Mouse (Mus musculus): Measurements from ENCODE around the gene Arfgap3. TPM values are rescaled to one million over a fixed set of nuclear protein-coding genes. Genes with fewer than 3 reads are reported as not detected.

Gene Arfgap3
- polyA plus RNA-seq, 1 experiment: 40.3 TPM

GRCm38 (mm10) chr15:83303656-83304484 is 46.2 kb downstream of the Arfgap3 start:
- DNase-seq (ENCODE audit: low read depth): peak; percentile 37
- TF ChIP-seq CTCF (IDR thresholded peaks at IDR 0.05; ENCODE audit: borderline replicate concordance, extremely low read depth, insufficient read depth, insufficient read length): no peak
- TF ChIP-seq POLR2A (IDR thresholded peaks at IDR 0.05; ENCODE audit: borderline replicate concordance, extremely low read depth, insufficient read depth, insufficient read length, poor library complexity, severe bottlenecking): no peak

DNA sequence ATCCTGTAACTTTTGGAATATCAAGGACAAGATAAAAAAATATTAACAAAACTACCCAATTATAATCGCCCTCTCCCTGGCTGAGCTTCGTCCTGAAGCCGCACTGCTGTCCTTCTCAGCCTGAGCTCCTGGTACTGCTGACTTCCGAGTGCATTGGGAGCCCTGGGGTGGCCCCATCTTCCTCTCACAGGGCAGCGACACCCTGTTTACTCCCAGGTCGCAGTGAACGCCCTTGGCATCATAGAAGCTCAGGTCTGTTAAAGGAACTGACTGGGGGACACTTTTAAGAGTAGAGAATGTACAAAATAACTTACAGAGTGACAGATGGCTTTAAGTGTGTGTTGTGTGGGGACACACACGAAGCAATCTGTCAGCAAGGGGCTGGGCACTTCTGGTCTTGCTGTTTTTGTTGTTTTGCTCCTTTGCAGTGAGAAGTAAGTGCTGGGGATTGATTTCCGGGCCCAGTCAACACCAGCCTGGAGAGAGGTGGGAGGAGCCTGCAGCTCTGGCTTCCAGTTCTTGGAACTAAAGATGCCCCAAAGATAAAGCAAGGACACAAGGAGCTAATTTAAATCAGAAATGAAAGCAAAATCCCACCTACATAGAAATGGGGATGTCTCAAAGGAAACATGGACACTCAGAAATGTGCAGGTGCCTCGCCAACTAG is 50.0 kb downstream of the Arfgap3 start:
- no peak for TF ChIP-seq CTCF (IDR thresholded peaks at IDR 0.05; ENCODE audit: borderline replicate concordance, extremely low read depth, insufficient read depth, insufficient read length)
- TF ChIP-seq POLR2A (IDR thresholded peaks at IDR 0.05; ENCODE audit: borderline replicate concordance, extremely low read depth, insufficient read depth, insufficient read length, poor library complexity, severe bottlenecking): no peak
- no peak for DNase-seq (ENCODE audit: low read depth)

DNA sequence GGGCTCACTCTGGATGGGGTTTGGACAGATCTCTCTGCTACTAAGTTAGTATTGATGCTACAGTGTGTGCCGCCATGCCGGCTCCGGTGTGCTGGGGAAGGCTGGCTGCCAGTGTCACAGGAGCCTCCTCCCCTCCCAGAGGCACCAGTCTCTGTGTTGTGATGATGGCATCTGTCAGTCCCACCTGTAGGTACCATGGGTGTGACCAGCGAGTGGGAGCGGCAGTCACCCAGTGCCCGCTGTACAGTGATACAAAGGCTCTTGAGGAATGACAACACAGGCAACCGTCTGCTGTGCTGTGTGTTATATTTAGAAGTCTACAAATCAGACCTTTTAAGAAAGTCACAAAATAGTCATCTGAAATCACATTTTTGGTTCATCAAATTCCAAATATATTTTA is 50.6 kb downstream of the Arfgap3 start:
- TF ChIP-seq POLR2A (IDR thresholded peaks at IDR 0.05; ENCODE audit: borderline replicate concordance, extremely low read depth, insufficient read depth, insufficient read length, poor library complexity, severe bottlenecking) (no peak), CTCF (IDR thresholded peaks at IDR 0.05; ENCODE audit: borderline replicate concordance, extremely low read depth, insufficient read depth, insufficient read length) (no peak)
- DNase-seq (ENCODE audit: low read depth): no peak

- no peak for DNase-seq (ENCODE audit: low read depth)
- TF ChIP-seq CTCF (IDR thresholded peaks at IDR 0.05; ENCODE audit: borderline replicate concordance, extremely low read depth, insufficient read depth, insufficient read length): no peak
- TF ChIP-seq POLR2A (IDR thresholded peaks at IDR 0.05; ENCODE audit: borderline replicate concordance, extremely low read depth, insufficient read depth, insufficient read length, poor library complexity, severe bottlenecking): no peak
These were observed 51.2 kb downstream of the Arfgap3 start for GRCm38 (mm10) chr15:83298810-83299209.

DNA sequence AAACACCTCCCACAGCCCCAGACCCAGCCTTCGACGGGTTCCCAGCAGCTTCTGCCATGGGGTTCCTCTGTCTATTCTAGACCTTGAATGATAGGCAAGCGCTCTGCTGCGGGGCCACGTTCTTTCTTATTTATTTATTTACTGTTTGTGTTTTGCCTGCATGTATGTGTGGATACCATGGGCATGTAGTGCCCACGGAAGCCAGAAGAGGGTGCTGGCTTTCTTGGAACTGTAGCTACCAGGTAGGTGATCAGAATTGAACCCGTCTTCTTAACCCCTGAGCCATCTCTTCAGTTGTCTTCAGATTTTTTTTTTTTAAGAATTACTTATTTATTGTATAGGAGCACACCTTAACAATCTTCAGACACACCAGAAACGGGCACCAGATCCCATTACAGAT is 51.7 kb downstream of the Arfgap3 start:
- TF ChIP-seq CTCF (IDR thresholded peaks at IDR 0.05; ENCODE audit: borderline replicate concordance, extremely low read depth, insufficient read depth, insufficient read length) (peak; percentile 26; the same call in 1 of the 2 replicates), POLR2A (IDR thresholded peaks at IDR 0.05; ENCODE audit: borderline replicate concordance, extremely low read depth, insufficient read depth, insufficient read length, poor library complexity, severe bottlenecking) (no peak)
- DNase-seq (ENCODE audit: low read depth): no peak

- TF ChIP-seq POLR2A (IDR thresholded peaks at IDR 0.05; ENCODE audit: borderline replicate concordance, extremely low read depth, insufficient read depth, insufficient read length, poor library complexity, severe bottlenecking): no peak
- no peak for TF ChIP-seq CTCF (IDR thresholded peaks at IDR 0.05; ENCODE audit: borderline replicate concordance, extremely low read depth, insufficient read depth, insufficient read length)
- DNase-seq (ENCODE audit: low read depth): no peak
These were observed 53.2 kb downstream of the Arfgap3 start for GRCm38 (mm10) chr15:83296771-83297311.

GRCm38 (mm10) chr15:83296050-83296449 is 54.0 kb downstream of the Arfgap3 start:
- no peak for TF ChIP-seq CTCF (IDR thresholded peaks at IDR 0.05; ENCODE audit: borderline replicate concordance, extremely low read depth, insufficient read depth, insufficient read length)
- no peak for TF ChIP-seq POLR2A (IDR thresholded peaks at IDR 0.05; ENCODE audit: borderline replicate concordance, extremely low read depth, insufficient read depth, insufficient read length, poor library complexity, severe bottlenecking)
- no peak for DNase-seq (ENCODE audit: low read depth)

DNA sequence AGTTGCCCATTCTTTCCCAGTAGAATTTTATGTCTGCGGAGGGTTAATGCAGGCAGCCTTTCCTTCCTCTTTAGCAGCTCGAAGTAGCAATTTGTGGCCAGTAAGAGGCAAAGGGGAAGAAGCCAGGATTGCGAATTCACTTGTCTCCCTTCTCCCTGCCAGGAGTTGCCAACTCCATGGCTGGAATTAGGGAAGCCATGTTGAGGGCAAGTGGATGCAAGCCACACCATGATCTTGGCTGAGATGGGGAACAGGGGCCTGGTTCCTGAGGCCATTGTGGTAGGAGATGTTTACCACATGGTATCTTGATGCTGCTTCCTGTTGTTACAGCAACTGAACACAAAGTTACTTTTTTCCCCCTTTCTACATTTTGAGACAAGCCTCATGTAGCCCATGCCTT is 55.1 kb downstream of the Arfgap3 start:
- no peak for DNase-seq (ENCODE audit: low read depth)

GRCm38 (mm10) chr15:83293706-83294645 is 56.1 kb downstream of the Arfgap3 start:
- DNase-seq (ENCODE audit: low read depth): peak; percentile 46

More for the DNA sequence above, 55.1 kb downstream of the Arfgap3 start:
- TF ChIP-seq CTCF (IDR thresholded peaks at IDR 0.05; ENCODE audit: borderline replicate concordance, extremely low read depth, insufficient read depth, insufficient read length) (no peak), POLR2A (IDR thresholded peaks at IDR 0.05; ENCODE audit: borderline replicate concordance, extremely low read depth, insufficient read depth, insufficient read length, poor library complexity, severe bottlenecking) (no peak)

GRCm38 (mm10) chr15:83293144-83293543 is 56.9 kb downstream of the Arfgap3 start:
- TF ChIP-seq CTCF (IDR thresholded peaks at IDR 0.05; ENCODE audit: borderline replicate concordance, extremely low read depth, insufficient read depth, insufficient read length): no peak
- DNase-seq (ENCODE audit: low read depth): no peak

More at GRCm38 (mm10) chr15:83293706-83294645, 56.1 kb downstream of the Arfgap3 start:
- TF ChIP-seq CTCF (IDR thresholded peaks at IDR 0.05; ENCODE audit: borderline replicate concordance, extremely low read depth, insufficient read depth, insufficient read length) (no peak), POLR2A (IDR thresholded peaks at IDR 0.05; ENCODE audit: borderline replicate concordance, extremely low read depth, insufficient read depth, insufficient read length, poor library complexity, severe bottlenecking) (no peak)
